Mouse (Mus musculus) erythroblast, embryonic 14.5 days (primary cell): ENCODE data around the gene Phospho1. TPM values are rescaled to one million over a fixed set of nuclear protein-coding genes. Genes with fewer than 3 reads are reported as not detected.
A peak's percentile ranks its signal among the peaks of the same experiment; 100 is the strongest.

ENCODE experiments used
- H3K27me3 ChIP-seq: 2 replicates; pipeline ENCODE4 v1.6.1; 2012; ENCODE audit warnings: inconsistent platforms; ENCODE audit not compliant: control insufficient read depth
- H3K36me3 ChIP-seq: 2 replicates; pipeline ENCODE4 v1.6.1; 2012; ENCODE audit warnings: mild to moderate bottlenecking, inconsistent platforms; ENCODE audit not compliant: control insufficient read depth
- H3K4me1 ChIP-seq: 2 replicates; pipeline ENCODE4 v1.6.1; 2012; ENCODE audit warnings: inconsistent platforms; ENCODE audit not compliant: control insufficient read depth
- H3K4me3 ChIP-seq: replicated peaks from 2 replicates; pipeline ENCODE3; 2012; ENCODE audit warnings: moderate library complexity, mild to moderate bottlenecking, inconsistent platforms
- H3K9me3 ChIP-seq: 2 replicates; pipeline ENCODE4 v1.6.1; 2012; ENCODE audit warnings: low read length, inconsistent platforms, mixed read lengths; ENCODE audit not compliant: control insufficient read depth
- GATA1 ChIP-seq: IDR thresholded peaks from 2 replicates; pipeline ENCODE4 v1.6.1; 2012; ENCODE audit warnings: low read length, inconsistent platforms, mixed read lengths
- TAL1 ChIP-seq: IDR thresholded peaks from 3 replicates; pipeline ENCODE4 v1.6.1; 2012; ENCODE audit warnings: low read length, inconsistent platforms, mixed read lengths
- polyA plus RNA-seq: library from polyadenylated mRNA; stranded (reverse); fragments of >175 nt; gene quantifications from 2 replicates; pipeline ENCODE4 v1.2.3, GENCODE M21; 2012

The Phospho1 gene
- polyA plus RNA-seq = 161 and 210 TPM in 2 replicates

- TF ChIP-seq TAL1 (no peak), GATA1 (no peak)
- peaks cover 19% of the 10 kb centered on the region for H3K36me3 ChIP-seq
- H3K4me1 ChIP-seq = peaks cover 87% of the 10 kb centered on the region
- H3K27me3 ChIP-seq = peaks cover 32% of the 10 kb centered on the region
- peaks cover 3% of the 10 kb centered on the region; the same call in 1 of the 2 replicates for H3K9me3 ChIP-seq
- peak within 1 kb of the TSS; percentile 100 for H3K4me3 ChIP-seq
Measured at GRCm38 (mm10) chr11:95824071-95824876, at the start of gene Phospho1. Gene Phospho1 (plus strand): TSS chr11:95824499.

GRCm38 (mm10) chr11:95777323-95778297, 46.7 kb upstream of the Phospho1 start:
- no peaks in the 10 kb centered on the region for H3K27me3 ChIP-seq
- peak overlapping the region; percentile 72 for H3K4me3 ChIP-seq
- peaks cover 31% of the 10 kb centered on the region for H3K36me3 ChIP-seq
- no peaks in the 10 kb centered on the region for H3K9me3 ChIP-seq
- TF ChIP-seq GATA1 (peak; percentile 49), TAL1 (no peak)
- peaks cover 66% of the 10 kb centered on the region for H3K4me1 ChIP-seq

GRCm38 (mm10) chr11:95778831-95779251, 45.5 kb upstream of the Phospho1 start:
- TF ChIP-seq GATA1 (no peak), TAL1 (no peak)
- Histone ChIP-seq H3K36me3 (peaks cover 31% of the 10 kb centered on the region), H3K9me3 (no peaks in the 10 kb centered on the region), H3K4me3 (peak overlapping the region; percentile 72), H3K27me3 (no peaks in the 10 kb centered on the region), H3K4me1 (peaks cover 62% of the 10 kb centered on the region)

GRCm38 (mm10) chr11:95779366-95779765, 44.9 kb upstream of the Phospho1 start:
- H3K36me3 ChIP-seq = peaks cover 32% of the 10 kb centered on the region
- H3K4me3 ChIP-seq = peak overlapping the region; percentile 72
- peaks cover 63% of the 10 kb centered on the region for H3K4me1 ChIP-seq
- no peak for TF ChIP-seq GATA1
- no peak for TF ChIP-seq TAL1
- H3K9me3 ChIP-seq = no peaks in the 10 kb centered on the region
- no peaks in the 10 kb centered on the region for H3K27me3 ChIP-seq

- peaks cover 61% of the 10 kb centered on the region for H3K4me1 ChIP-seq
- no peak for TF ChIP-seq GATA1
- TF ChIP-seq TAL1 = no peak
- no peak overlapping the region for H3K4me3 ChIP-seq
- peaks cover 40% of the 10 kb centered on the region for H3K36me3 ChIP-seq
- peaks cover 1% of the 10 kb centered on the region for H3K9me3 ChIP-seq
- H3K27me3 ChIP-seq = no peaks in the 10 kb centered on the region
Measured at GRCm38 (mm10) chr11:95780480-95780879, 43.8 kb upstream of the Phospho1 start.

GRCm38 (mm10) chr11:95781557-95781956, 42.7 kb upstream of the Phospho1 start:
- Histone ChIP-seq H3K9me3 (peaks cover 5% of the 10 kb centered on the region), H3K36me3 (peaks cover 39% of the 10 kb centered on the region), H3K4me1 (peaks cover 59% of the 10 kb centered on the region), H3K27me3 (no peaks in the 10 kb centered on the region), H3K4me3 (no peak overlapping the region)
- no peak for TF ChIP-seq GATA1
- TF ChIP-seq TAL1 = no peak

GRCm38 (mm10) chr11:95783457-95783856, 40.8 kb upstream of the Phospho1 start:
- H3K9me3 ChIP-seq = peaks cover 5% of the 10 kb centered on the region
- peaks cover 45% of the 10 kb centered on the region for H3K36me3 ChIP-seq
- H3K4me1 ChIP-seq = peaks cover 50% of the 10 kb centered on the region
- no peaks in the 10 kb centered on the region for H3K27me3 ChIP-seq
- no peak overlapping the region for H3K4me3 ChIP-seq
- no peak for TF ChIP-seq GATA1
- TF ChIP-seq TAL1 = no peak

- H3K27me3 ChIP-seq = no peaks in the 10 kb centered on the region
- H3K4me1 ChIP-seq = peaks cover 47% of the 10 kb centered on the region
- no peak for TF ChIP-seq TAL1
- no peak for TF ChIP-seq GATA1
- peaks cover 5% of the 10 kb centered on the region for H3K9me3 ChIP-seq
- no peak overlapping the region for H3K4me3 ChIP-seq
- peaks cover 45% of the 10 kb centered on the region for H3K36me3 ChIP-seq
Measured at GRCm38 (mm10) chr11:95783958-95784357, 40.3 kb upstream of the Phospho1 start.

GRCm38 (mm10) chr11:95785675-95786074, 38.6 kb upstream of the Phospho1 start:
- TF ChIP-seq TAL1 = no peak
- TF ChIP-seq GATA1 = no peak
- peaks cover 59% of the 10 kb centered on the region for H3K36me3 ChIP-seq
- peaks cover 47% of the 10 kb centered on the region for H3K4me1 ChIP-seq
- no peak overlapping the region for H3K4me3 ChIP-seq
- H3K27me3 ChIP-seq = no peaks in the 10 kb centered on the region
- H3K9me3 ChIP-seq = peaks cover 5% of the 10 kb centered on the region
